Mouse (Mus musculus) neural tube, embryonic 15.5 days (tissue): ENCODE results near the gene Mep1a. TPM values are rescaled to one million over a fixed set of nuclear protein-coding genes. Genes with fewer than 3 reads are reported as not detected.
A peak's percentile ranks its signal among the peaks of the same experiment; 100 is the strongest.
"Not testable (repeated sequence)": the region's sequence is repeated elsewhere in the genome, so short reads cannot be mapped to it uniquely, and the experiment has no call there.

Experiments used
- ATAC-seq: fragments of 200-750 bp; cut with Nextera tagmentation; 2 replicates; pipeline ENCODE4 v1.8.0; 2017; ENCODE audit warnings: mild to moderate bottlenecking, moderate TSS enrichment, moderate library complexity; ENCODE audit not compliant: low FRiP score
- H3K27ac ChIP-seq: fragments of 300-500 bp; sonication (generic); replicated peaks from 2 replicates; pipeline ENCODE4 v1.5.1; 2015; ENCODE audit warnings: mild to moderate bottlenecking, inconsistent platforms
- H3K27me3 ChIP-seq: fragments of 300-500 bp; sonication (generic); replicated peaks from 2 replicates; pipeline ENCODE4 v1.6.1; 2015; ENCODE audit warnings: inconsistent platforms
- H3K36me3 ChIP-seq: fragments of 300-500 bp; sonication (generic); 2 replicates; pipeline ENCODE4 v1.6.1; 2015; ENCODE audit warnings: inconsistent platforms
- H3K4me1 ChIP-seq: fragments of 300-500 bp; sonication (generic); 2 replicates; pipeline ENCODE4 v1.6.1; 2015; ENCODE audit warnings: inconsistent platforms
- H3K4me2 ChIP-seq: fragments of 300-500 bp; sonication (generic); 2 replicates; pipeline ENCODE4 v1.6.1; 2015; ENCODE audit warnings: inconsistent platforms, mild to moderate bottlenecking, moderate library complexity
- H3K4me3 ChIP-seq: fragments of 300-500 bp; sonication (generic); replicated peaks from 2 replicates; pipeline ENCODE4 v1.5.1; 2015; ENCODE audit warnings: mild to moderate bottlenecking, inconsistent platforms
- H3K9ac ChIP-seq: fragments of 300-500 bp; sonication (generic); replicated peaks from 2 replicates; pipeline ENCODE4 v1.6.1; 2015; ENCODE audit warnings: mild to moderate bottlenecking, inconsistent platforms
- H3K9me3 ChIP-seq: fragments of 300-500 bp; sonication (generic); replicated peaks from 2 replicates; pipeline ENCODE4 v1.6.1; 2016; ENCODE audit warnings: inconsistent platforms
- WGBS: fragments of 180-500 bp; shearing (Covaris S2); methylation state at CpG from one replicate; pipeline ENCODE4 v1.1.7; 2015; ENCODE audit warnings: mixed read lengths; 5-methylcytosine and 5-hydroxymethylcytosine counted together
- polyA plus RNA-seq: library from polyadenylated mRNA; unstranded; fragments of >200 nt; fragmentation: Nextera tagmentation; extraction: Ambion mirVana; gene quantifications from 2 replicates; pipeline ENCODE4 v1.2.1, GENCODE M21; 2015

Mep1a gene
- 0.06 and 6.6 TPM in 2 replicates for polyA plus RNA-seq

GRCm38 (mm10) chr17:43502592-43502991 lies at the start of gene Mep1a:
TSS of gene Mep1a (minus strand) at chr17:43502812.
- H3K9me3 ChIP-seq, result no peaks in the 10 kb centered on the region
- no peak within 1 kb of the TSS for H3K4me2 ChIP-seq
- H3K27ac ChIP-seq, result no peak within 1 kb of the TSS
- H3K4me1 ChIP-seq, result no peaks in the 10 kb centered on the region
- no peak within 1 kb of the TSS for H3K4me3 ChIP-seq
- H3K27me3 ChIP-seq, result no peaks in the 10 kb centered on the region
- H3K9ac ChIP-seq, result no peak within 1 kb of the TSS
- 90% methylated on average over 9 of the region's 9 CpGs for WGBS
- ATAC-seq, result no peak
- no peaks in the 10 kb centered on the region for H3K36me3 ChIP-seq

GRCm38 (mm10) chr17:43551122-43551630 lies 48.6 kb upstream of the Mep1a start:
- Histone ChIP-seq H3K4me3 (no peak overlapping the region), H3K36me3 (no peaks in the 10 kb centered on the region), H3K9me3 (no peaks in the 10 kb centered on the region), H3K9ac (no peak overlapping the region), H3K4me1 (no peaks in the 10 kb centered on the region), H3K4me2 (no peak overlapping the region), H3K27ac (no peak overlapping the region), H3K27me3 (no peaks in the 10 kb centered on the region)
- WGBS, result 38% methylated on average over 3 of the region's 3 CpGs
- no peak for ATAC-seq

GRCm38 (mm10) chr17:43544040-43544439 lies 41.4 kb upstream of the Mep1a start:
- no peaks in the 10 kb centered on the region for H3K4me1 ChIP-seq
- H3K27me3 ChIP-seq, result no peaks in the 10 kb centered on the region
- ATAC-seq, result no peak
- no peaks in the 10 kb centered on the region for H3K36me3 ChIP-seq
- H3K4me2 ChIP-seq, result no peak overlapping the region
- no peaks in the 10 kb centered on the region for H3K9me3 ChIP-seq
- WGBS, result 91% methylated on average over 4 of the region's 4 CpGs
- H3K4me3 ChIP-seq, result no peak overlapping the region
- no peak overlapping the region for H3K9ac ChIP-seq
- H3K27ac ChIP-seq, result no peak overlapping the region

GRCm38 (mm10) chr17:43543539-43543938 lies 40.9 kb upstream of the Mep1a start, which contains the start of gene Ankrd66:
TSS of gene Ankrd66 (minus strand) at chr17:43543639.
- Histone ChIP-seq H3K9ac (no peak within 1 kb of the TSS), H3K4me1 (no peaks in the 10 kb centered on the region), H3K4me3 (no peak within 1 kb of the TSS), H3K36me3 (no peaks in the 10 kb centered on the region), H3K27me3 (no peaks in the 10 kb centered on the region), H3K27ac (no peak within 1 kb of the TSS), H3K4me2 (no peak within 1 kb of the TSS), H3K9me3 (no peaks in the 10 kb centered on the region)
- 80% methylated on average over 1 of the region's 1 CpGs for WGBS
- ATAC-seq, result no peak

GRCm38 (mm10) chr17:43538767-43539166 lies 36.2 kb upstream of the Mep1a start:
- no peak overlapping the region for H3K4me2 ChIP-seq

GRCm38 (mm10) chr17:43536841-43537240 lies 34.2 kb upstream of the Mep1a start:
- H3K4me2 ChIP-seq, H3K4me3 ChIP-seq, H3K36me3 ChIP-seq, H3K4me1 ChIP-seq, ATAC-seq, H3K9me3 ChIP-seq, H3K9ac ChIP-seq, H3K27ac ChIP-seq, H3K27me3 ChIP-seq: not testable (repeated sequence)
- WGBS, result 93% methylated on average over 6 of the region's 6 CpGs

More at GRCm38 (mm10) chr17:43538767-43539166, 36.2 kb upstream of the Mep1a start:
- H3K4me3 ChIP-seq, result no peak overlapping the region
- peaks cover 9% of the 10 kb centered on the region; the same call in 1 of the 2 replicates for H3K4me1 ChIP-seq
- no peak overlapping the region for H3K27ac ChIP-seq
- H3K9me3 ChIP-seq, result no peaks in the 10 kb centered on the region
- H3K27me3 ChIP-seq, result no peaks in the 10 kb centered on the region
- no peak overlapping the region for H3K9ac ChIP-seq
- WGBS, result 88% methylated on average over 3 of the region's 3 CpGs
- no peak for ATAC-seq
- no peaks in the 10 kb centered on the region for H3K36me3 ChIP-seq

GRCm38 (mm10) chr17:43534362-43535222 lies 32.0 kb upstream of the Mep1a start:
- Histone ChIP-seq H3K4me2 (peak overlapping the region; percentile 42), H3K27me3 (no peaks in the 10 kb centered on the region), H3K9me3 (no peaks in the 10 kb centered on the region), H3K36me3 (no peaks in the 10 kb centered on the region), H3K27ac (no peak overlapping the region), H3K4me1 (peaks cover 9% of the 10 kb centered on the region; the same call in 1 of the 2 replicates), H3K4me3 (peak overlapping the region; percentile 19), H3K9ac (no peak overlapping the region)
- peak; percentile 81 for ATAC-seq
- WGBS, result 13% methylated on average over 23 of the region's 23 CpGs

- Histone ChIP-seq H3K27ac (no peak overlapping the region), H3K27me3 (no peaks in the 10 kb centered on the region), H3K9ac (no peak overlapping the region), H3K4me1 (peaks cover 9% of the 10 kb centered on the region; the same call in 1 of the 2 replicates), H3K4me2 (no peak overlapping the region), H3K9me3 (no peaks in the 10 kb centered on the region), H3K36me3 (no peaks in the 10 kb centered on the region), H3K4me3 (no peak overlapping the region)
- ATAC-seq, result no peak
- 97% methylated on average over 4 of the region's 4 CpGs for WGBS
These were observed 28.6 kb upstream of the Mep1a start for GRCm38 (mm10) chr17:43531192-43531591.

- Histone ChIP-seq H3K36me3 (no peaks in the 10 kb centered on the region), H3K9ac (no peak overlapping the region), H3K4me1 (peaks cover 9% of the 10 kb centered on the region; the same call in 1 of the 2 replicates), H3K4me2 (no peak overlapping the region), H3K27me3 (no peaks in the 10 kb centered on the region), H3K4me3 (no peak overlapping the region), H3K27ac (no peak overlapping the region), H3K9me3 (no peaks in the 10 kb centered on the region)
- 71% methylated on average over 2 of the region's 2 CpGs for WGBS
- ATAC-seq, result no peak
These were observed 27.9 kb upstream of the Mep1a start for GRCm38 (mm10) chr17:43530507-43530906.

- Histone ChIP-seq H3K9ac (no peak overlapping the region), H3K36me3 (no peaks in the 10 kb centered on the region), H3K27me3 (no peaks in the 10 kb centered on the region), H3K4me3 (no peak overlapping the region), H3K27ac (no peak overlapping the region), H3K9me3 (no peaks in the 10 kb centered on the region), H3K4me2 (no peak overlapping the region), H3K4me1 (peaks cover 3% of the 10 kb centered on the region; the same call in 1 of the 2 replicates)
- 88% methylated on average over 3 of the region's 3 CpGs for WGBS
- no peak for ATAC-seq
These were observed 17.6 kb upstream of the Mep1a start for GRCm38 (mm10) chr17:43520166-43520565.

- no peak overlapping the region for H3K27ac ChIP-seq
- peaks cover 3% of the 10 kb centered on the region; the same call in 1 of the 2 replicates for H3K4me1 ChIP-seq
- H3K9me3 ChIP-seq, result peaks cover 5% of the 10 kb centered on the region; the same call in 1 of the 2 replicates
- no peaks in the 10 kb centered on the region for H3K36me3 ChIP-seq
- H3K27me3 ChIP-seq, result no peaks in the 10 kb centered on the region
- WGBS, result 29% methylated on average over 18 of the region's 18 CpGs
- no peak overlapping the region for H3K4me3 ChIP-seq
- peak; percentile 88 for ATAC-seq
- no peak overlapping the region for H3K9ac ChIP-seq
- peak overlapping the region; percentile 28; the same call in 1 of the 2 replicates for H3K4me2 ChIP-seq
These were observed 16.2 kb upstream of the Mep1a start for GRCm38 (mm10) chr17:43518644-43519409.
